Mouse (Mus musculus): Measurements from ENCODE around the gene Gm648. TPM values are rescaled to one million over a fixed set of nuclear protein-coding genes. Genes with fewer than 3 reads are reported as not detected.
A peak's percentile ranks its signal among the peaks of the same experiment; 100 is the strongest.
"Not testable (repeated sequence)": the region's sequence is repeated elsewhere in the genome, so short reads cannot be mapped to it uniquely, and the experiment has no call there.

Gene Gm648
- total RNA-seq (2018; cell fraction: chromatin; rRNA removed) = not detected
- total RNA-seq (2018; cell fraction: cytosol; rRNA removed) = not detected
- total RNA-seq (2018; cell fraction: nucleus; rRNA removed) = 1 to 10 TPM in 1 of 26 experiments, under 1 TPM in 1, not detected in 24; 0.65 to 1.5 TPM
- not detected in 3 replicates for polyA plus RNA-seq (2018)

DNA sequence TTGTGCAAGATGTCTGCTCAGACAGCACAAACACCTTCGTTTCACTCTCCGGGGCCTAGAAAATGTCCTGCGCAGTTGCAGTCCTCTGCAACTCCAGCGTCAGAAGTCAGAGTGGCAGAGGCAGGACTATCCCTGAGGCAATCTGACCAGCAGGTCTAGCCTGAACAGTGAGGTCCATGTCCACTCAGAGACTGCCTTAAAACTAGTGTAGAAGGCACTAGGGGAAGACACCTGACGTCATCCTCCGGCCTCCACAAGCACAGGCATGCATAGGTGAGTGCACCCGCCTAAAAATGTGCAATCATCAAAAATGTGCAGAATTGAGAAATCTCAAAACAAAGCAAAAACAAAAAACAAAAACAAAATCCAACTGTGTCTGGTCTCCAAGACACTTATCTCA lies at the start of gene Gm648:
TSS of gene Gm648 (minus strand) at position 101 of the 400 bp plus-strand sequence.
- H3K79me2 ChIP-seq (ENCODE audit: inconsistent target) = no peaks in the 10 kb centered on the region
- no peak within 1 kb of the TSS for H3K4me3 ChIP-seq (ENCODE audit: inconsistent target)
- WGBS (ENCODE audit: missing documents) = 94% methylated on average over 7 of the region's 7 CpGs
- H3K27ac ChIP-seq = no peak within 1 kb of the TSS
- H3K36me3 ChIP-seq (ENCODE audit: inconsistent target) = no peaks in the 10 kb centered on the region

DNA sequence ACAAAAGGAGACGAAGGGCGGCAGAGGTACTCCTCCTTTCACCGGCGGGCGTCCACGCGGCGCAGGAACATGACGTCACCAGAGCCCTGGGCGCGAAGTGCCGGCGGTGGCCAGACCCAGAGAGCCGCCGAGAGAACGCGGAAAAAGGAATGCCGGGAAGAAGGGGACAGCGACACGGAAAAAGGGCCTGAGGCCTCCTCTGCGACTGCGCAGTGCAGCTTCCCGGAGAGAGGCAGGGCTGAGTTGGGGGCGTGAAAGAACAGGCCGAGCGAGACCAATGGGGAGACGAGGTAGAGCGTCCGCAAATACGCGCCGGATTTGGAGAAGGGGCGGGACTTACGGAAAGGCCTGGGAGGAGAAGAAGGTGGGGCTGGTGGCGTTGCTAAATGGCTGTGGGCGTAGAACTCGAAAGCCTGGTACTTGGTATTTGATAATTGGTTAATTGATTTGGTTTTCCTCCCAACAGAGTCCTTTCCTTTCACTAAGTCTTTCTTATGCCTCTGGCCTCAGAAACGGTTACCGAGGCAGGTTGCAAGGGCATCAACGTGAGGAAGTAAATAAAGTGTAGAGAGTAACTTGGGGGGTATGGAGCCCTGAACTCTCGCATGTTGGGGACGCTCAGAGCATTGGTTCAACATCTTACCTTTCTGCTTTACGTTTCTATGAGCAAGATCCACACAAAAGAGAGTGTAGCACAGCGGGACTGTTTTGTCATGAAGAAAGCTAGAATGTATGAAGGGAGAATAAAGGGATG lies 48.7 kb upstream of the Gm648 start, which contains the start of gene Mmgt1:
TSS of gene Mmgt1 (minus strand) at position 183 of the 754 bp plus-strand sequence.
- H3K79me2 ChIP-seq (ENCODE audit: inconsistent target) = peaks cover 34% of the 10 kb centered on the region
- 17% methylated on average over 33 of the region's 44 CpGs for WGBS (ENCODE audit: missing documents)
- H3K4me3 ChIP-seq (ENCODE audit: inconsistent target) = peak within 1 kb of the TSS; percentile 85
- H3K27ac ChIP-seq = peak within 1 kb of the TSS; percentile 39
- no peaks in the 10 kb centered on the region for H3K36me3 ChIP-seq (ENCODE audit: inconsistent target)

DNA sequence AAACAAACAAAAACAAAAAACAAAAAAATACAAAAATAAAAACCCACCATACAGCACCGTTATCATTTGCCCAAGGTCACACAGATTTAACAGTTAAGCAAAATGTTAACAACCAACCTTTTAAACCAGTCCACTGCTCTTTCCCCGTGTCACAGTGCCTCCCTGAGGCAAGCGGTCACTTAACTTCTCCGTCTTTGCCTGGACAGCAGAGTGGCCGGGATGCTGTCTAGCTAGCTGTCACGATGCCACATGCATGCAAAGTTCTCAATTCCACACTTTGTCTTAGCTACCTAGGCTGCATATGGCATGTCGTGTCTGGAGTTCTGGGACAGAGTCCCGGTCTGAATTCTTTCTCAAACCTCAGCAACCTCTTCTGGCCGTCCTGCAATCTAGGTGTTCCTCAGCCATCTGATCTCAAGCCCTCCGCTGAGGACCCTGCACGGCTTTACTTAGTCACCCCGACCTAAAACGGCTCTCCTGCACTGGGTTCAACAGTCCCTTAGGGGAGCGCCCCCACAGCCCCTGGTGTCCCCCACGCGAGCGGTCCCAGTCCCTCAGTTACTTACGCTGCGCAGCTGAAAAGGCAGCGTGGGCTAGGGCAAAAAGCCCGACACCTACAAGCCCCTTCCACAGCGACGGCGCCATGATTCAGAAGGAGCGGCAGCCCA lies 47.9 kb upstream of the Gm648 start:
- WGBS (ENCODE audit: missing documents) = 18% methylated on average over 24 of the region's 25 CpGs
- Histone ChIP-seq H3K36me3 (ENCODE audit: inconsistent target) (no peaks in the 10 kb centered on the region), H3K4me3 (ENCODE audit: inconsistent target) (peak overlapping the region; percentile 85), H3K79me2 (ENCODE audit: inconsistent target) (peaks cover 38% of the 10 kb centered on the region), H3K27ac (peak overlapping the region; percentile 39)

DNA sequence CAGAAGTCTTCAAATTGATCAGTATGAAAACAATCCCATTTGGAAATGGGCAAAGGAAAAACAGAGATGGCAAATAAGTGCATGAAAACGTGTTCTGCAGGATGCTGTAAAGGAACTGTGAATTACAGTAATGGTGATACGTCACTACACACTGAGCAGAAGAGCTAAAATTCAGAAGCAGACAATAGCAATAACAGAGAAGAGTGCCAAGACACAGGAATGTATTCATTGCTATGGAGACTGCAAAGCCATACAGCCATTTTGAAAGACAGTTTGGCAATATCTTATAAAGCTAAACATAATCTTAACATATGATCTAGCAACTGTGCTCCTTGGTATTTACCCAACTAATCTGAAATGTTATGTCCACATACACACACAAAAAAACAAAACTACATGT lies 28.8 kb upstream of the Gm648 start:
- H3K36me3 ChIP-seq (ENCODE audit: inconsistent target) = no peaks in the 10 kb centered on the region
- H3K27ac ChIP-seq = no peak overlapping the region
- H3K4me3 ChIP-seq (ENCODE audit: inconsistent target) = no peak overlapping the region
- 94% methylated on average over 2 of the region's 2 CpGs for WGBS (ENCODE audit: missing documents)
- no peaks in the 10 kb centered on the region for H3K79me2 ChIP-seq (ENCODE audit: inconsistent target)

DNA sequence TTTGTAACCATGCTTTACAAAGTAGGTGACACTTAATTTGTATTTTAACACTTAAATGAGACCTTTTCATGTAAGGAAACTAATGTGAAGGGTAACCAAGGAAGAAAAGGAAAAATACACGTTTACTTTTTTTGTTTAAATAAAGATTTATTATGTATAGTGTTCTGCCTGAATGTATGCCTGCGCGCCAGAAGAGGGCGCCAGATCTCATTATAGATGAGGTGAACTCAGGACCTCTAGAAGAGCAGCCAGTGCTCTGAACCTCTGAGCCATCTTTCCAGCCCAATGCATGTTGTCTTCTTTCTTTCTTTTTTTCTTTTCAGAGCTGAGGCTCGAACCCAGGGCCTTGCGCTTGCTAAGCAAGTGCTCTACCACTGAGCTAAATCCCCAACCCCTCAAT lies 23.1 kb upstream of the Gm648 start:
- no peak overlapping the region for H3K27ac ChIP-seq
- H3K36me3 ChIP-seq (ENCODE audit: inconsistent target) = no peaks in the 10 kb centered on the region
- H3K79me2 ChIP-seq (ENCODE audit: inconsistent target) = no peaks in the 10 kb centered on the region
- 24% methylated on average over 6 of the region's 6 CpGs for WGBS (ENCODE audit: missing documents)
- H3K4me3 ChIP-seq (ENCODE audit: inconsistent target) = no peak overlapping the region

DNA sequence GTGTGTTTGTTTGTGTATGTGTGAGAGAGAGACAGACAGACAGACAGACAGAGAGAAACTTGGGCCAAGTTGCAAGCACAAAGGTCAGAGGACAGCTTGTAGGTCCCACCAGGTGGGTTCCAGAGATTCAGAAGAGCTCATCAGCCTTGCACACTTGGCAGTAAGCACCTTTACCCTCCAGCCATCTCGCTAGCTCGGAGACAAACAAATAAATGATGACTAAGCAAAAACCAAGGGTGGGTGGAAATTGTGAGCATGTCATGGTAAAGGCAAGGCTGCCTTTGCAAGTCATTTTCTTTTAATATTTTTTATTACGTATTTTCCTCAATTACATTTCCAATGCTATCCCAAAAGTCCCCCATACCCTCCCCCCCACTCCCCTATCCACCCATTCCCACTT lies 4.2 kb upstream of the Gm648 start:
- no peak overlapping the region for H3K4me3 ChIP-seq (ENCODE audit: inconsistent target)
- H3K27ac ChIP-seq = no peak overlapping the region
- 85% methylated on average over 2 of the region's 3 CpGs for WGBS (ENCODE audit: missing documents)
- no peaks in the 10 kb centered on the region for H3K36me3 ChIP-seq (ENCODE audit: inconsistent target)
- H3K79me2 ChIP-seq (ENCODE audit: inconsistent target) = no peaks in the 10 kb centered on the region

DNA sequence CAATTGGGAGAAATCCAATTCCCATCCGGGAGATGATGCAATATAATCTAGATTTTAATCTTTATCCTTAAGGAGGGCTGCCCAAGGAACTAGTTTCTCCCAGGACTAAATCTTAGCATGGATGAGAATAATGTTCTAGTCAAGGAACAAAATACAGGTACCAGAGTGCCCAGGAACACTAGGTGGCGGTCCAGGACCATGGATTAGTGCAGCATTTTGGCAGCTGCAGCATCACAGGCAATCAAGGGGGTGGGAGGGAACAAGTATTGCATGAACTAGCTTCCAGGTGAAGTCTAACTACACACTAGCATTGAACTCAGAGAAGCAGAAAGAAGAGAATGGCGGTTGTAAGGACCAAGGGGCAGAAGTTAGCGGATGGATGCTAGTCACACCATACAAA lies 12.2 kb downstream of the Gm648 start:
- Histone ChIP-seq H3K4me3 (ENCODE audit: inconsistent target) (no peak overlapping the region), H3K79me2 (ENCODE audit: inconsistent target) (no peaks in the 10 kb centered on the region), H3K27ac (no peak overlapping the region), H3K36me3 (ENCODE audit: inconsistent target) (no peaks in the 10 kb centered on the region)
- WGBS (ENCODE audit: missing documents) = 57% methylated on average over 4 of the region's 4 CpGs

DNA sequence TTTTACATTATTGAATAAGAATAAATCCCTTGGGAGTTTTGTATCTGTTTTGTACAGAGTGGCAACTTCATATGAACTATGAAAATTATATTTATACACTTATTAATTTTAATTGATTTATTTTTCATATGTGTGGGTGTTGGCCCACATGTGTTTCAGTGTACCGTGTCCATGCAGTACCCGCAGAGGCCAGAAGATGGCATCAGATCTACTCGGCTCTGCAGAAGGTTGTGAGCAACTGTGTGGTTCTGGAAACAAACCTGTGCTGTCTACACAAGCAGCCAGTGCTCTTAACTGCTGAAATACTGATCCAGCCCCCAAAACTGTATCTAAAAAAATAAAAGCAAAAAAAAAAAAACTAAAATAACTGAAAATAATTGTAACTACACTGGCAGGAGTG lies 18.1 kb downstream of the Gm648 start:
- H3K79me2 ChIP-seq (ENCODE audit: inconsistent target) = no peaks in the 10 kb centered on the region
- H3K4me3 ChIP-seq (ENCODE audit: inconsistent target) = no peak overlapping the region
- 8% methylated on average over 3 of the region's 3 CpGs for WGBS (ENCODE audit: missing documents)
- H3K36me3 ChIP-seq (ENCODE audit: inconsistent target) = no peaks in the 10 kb centered on the region
- no peak overlapping the region for H3K27ac ChIP-seq

DNA sequence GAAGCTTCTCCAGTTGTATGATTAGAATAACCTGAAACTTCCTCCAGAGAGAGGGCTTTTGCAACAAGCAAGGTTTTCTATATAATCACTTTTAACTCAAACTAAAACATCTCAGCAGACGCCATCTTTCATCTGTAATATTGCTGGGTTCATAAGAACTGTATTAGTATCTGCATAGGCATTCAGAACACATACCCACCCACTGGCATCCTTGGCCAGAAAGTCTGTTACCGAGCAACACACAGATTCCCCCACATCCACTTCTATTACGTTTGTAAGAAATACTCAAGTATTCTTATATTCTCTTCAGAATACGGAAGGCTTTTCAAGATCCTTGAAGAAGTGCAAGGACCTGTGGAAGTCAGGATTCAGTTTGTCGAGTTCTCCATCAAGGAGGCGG lies 25.0 kb downstream of the Gm648 start, which contains the start of gene Gm10477:
TSS of gene Gm10477 (plus strand) at position 301 of the 400 bp plus-strand sequence.
- H3K4me3 ChIP-seq (ENCODE audit: inconsistent target); H3K27ac ChIP-seq; H3K36me3 ChIP-seq (ENCODE audit: inconsistent target); H3K79me2 ChIP-seq (ENCODE audit: inconsistent target): not testable (repeated sequence)
- 100% methylated on average over 2 of the region's 6 CpGs for WGBS (ENCODE audit: missing documents)

DNA sequence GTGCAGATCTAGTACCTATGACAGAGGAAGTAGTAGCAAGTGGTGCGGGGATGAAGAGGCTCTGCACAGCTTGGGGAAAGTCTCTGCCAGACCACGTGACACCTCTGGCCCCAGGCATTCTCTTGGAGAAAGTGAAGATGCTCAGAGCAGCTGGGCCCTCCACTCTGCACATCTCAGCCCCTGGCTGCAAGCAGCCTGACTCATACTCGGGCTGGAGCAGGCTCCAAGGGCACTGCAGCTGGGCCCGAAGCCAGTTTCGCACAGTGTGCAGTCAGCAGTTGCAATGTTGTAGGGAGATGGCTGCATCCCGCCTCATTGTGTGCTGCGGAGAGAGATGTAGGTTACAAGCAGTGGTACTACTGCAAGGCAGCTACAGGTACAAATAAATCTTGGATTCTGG lies 52.2 kb downstream of the Gm648 start:
- no peaks in the 10 kb centered on the region; the same call in 1 of the 2 replicates for H3K36me3 ChIP-seq (ENCODE audit: inconsistent target)
- no peaks in the 10 kb centered on the region for H3K79me2 ChIP-seq (ENCODE audit: inconsistent target)
- 94% methylated on average over 7 of the region's 7 CpGs for WGBS (ENCODE audit: missing documents)
- H3K4me3 ChIP-seq (ENCODE audit: inconsistent target) = no peak overlapping the region
- H3K27ac ChIP-seq = no peak overlapping the region

Other genes with a start within 250 kb of the Gm648 start
- gene Zfp449, start 203.2 kb downstream of the Gm648 start, polyA plus RNA-seq (2018) = 2.1 to 3.6 TPM (median 2.5 TPM) in 3 replicates
- 0.39 to 0.54 TPM (median 0.40 TPM) in 3 replicates for gene Smim10l2a, start 175.0 kb downstream of the Gm648 start, polyA plus RNA-seq (2018)
- 1.2 to 1.3 TPM in 2 of 3 replicates, not detected in the other for gene Gm2174, start 101.6 kb downstream of the Gm648 start, polyA plus RNA-seq (2018)
- 31.9 to 44.9 TPM (median 33.0 TPM) in 3 replicates for gene Ints6l, start 94.7 kb downstream of the Gm648 start, polyA plus RNA-seq (2018)
- gene Gm10477, start 24.9 kb downstream of the Gm648 start, polyA plus RNA-seq (2018) = not detected in 3 replicates
- 13.8 to 26.4 TPM (median 18.8 TPM) in 3 replicates for gene Mmgt1, start 48.5 kb upstream of the Gm648 start, polyA plus RNA-seq (2018)
- gene Slc9a6, start 60.2 kb upstream of the Gm648 start, polyA plus RNA-seq (2018) = 11.7 to 18.3 TPM (median 17.3 TPM) in 3 replicates
- gene Fhl1, start 182.2 kb upstream of the Gm648 start, polyA plus RNA-seq (2018) = 0.17 TPM in 1 of 3 replicates, not detected in the others

All from macrophage (primary cell).